In genomic region chr9:110649775-110650174, GRCm38 (mm10) we compare ENCODE assay signal across 16 mouse cellular contexts. TPM values are rescaled to one million over a fixed set of nuclear protein-coding genes. Genes with fewer than 3 reads are reported as not detected.
A peak's percentile ranks its signal among the peaks of the same experiment; 100 is the strongest.
DNase-seq lines count a peak whose midpoint lies in the region; ATAC-seq lines count a peak whose summit lies in the region.
"Had no signal": no experiment of that assay in that cellular context is flagged by ENCODE, and none has a peak within 500 bp of the region (broad histone marks: within the 10 kb centered on the region; RNA-seq: fewer than 3 reads in every experiment).

No protein-coding gene starts in this region.

- peak; percentile 73 for DNase-seq in forebrain, embryonic 14.5 days (ENCODE audit: low spot score)
- no peak for DNase-seq in lung, postnatal 10 days
- no peak for DNase-seq in adrenal gland, postnatal 14 days
- DNase-seq: cerebellum, adult 2 months; heart, adult 18-20 months; lung, postnatal 36 days had no signal

- no peak for ATAC-seq in megakaryocyte, adult 5-6 weeks (ENCODE audit: poor library complexity, severe bottlenecking)
- ATAC-seq in forebrain, embryonic 14.5 days: no peak
- 0 out of 2 replicates have a peak, but pooled peaks have one; percentile 12 for ATAC-seq in hindbrain, embryonic 16.5 days
- no peak for ATAC-seq in neural tube, embryonic 15.5 days (ENCODE audit: low FRiP score)
- ATAC-seq: intestine, embryonic 15.5 days had no signal

- no peaks in the 10 kb centered on the region for H3K9me3 ChIP-seq in megakaryocyte, embryonic 14.5 days
- no peaks in the 10 kb centered on the region for H3K9me3 ChIP-seq in forebrain, embryonic 14.5 days (replicated peaks; ENCODE audit: control insufficient read depth, low read length)
- H3K9me3 ChIP-seq in hindbrain, embryonic 16.5 days (ENCODE audit: control insufficient read depth, low read length): no peaks in the 10 kb centered on the region
- H3K9me3 ChIP-seq in neural tube, embryonic 15.5 days (replicated peaks): no peaks in the 10 kb centered on the region
- H3K9me3 ChIP-seq: G1E; intestine, embryonic 15.5 days; limb, embryonic 13.5 days had no signal

- H3K27me3 ChIP-seq in megakaryocyte, embryonic 14.5 days (replicated peaks): no peaks in the 10 kb centered on the region
- H3K27me3 ChIP-seq in forebrain, embryonic 14.5 days (replicated peaks; ENCODE audit: control insufficient read depth, insufficient read depth, low read length): no peaks in the 10 kb centered on the region
- H3K27me3 ChIP-seq in hindbrain, embryonic 16.5 days (replicated peaks; ENCODE audit: control insufficient read depth, insufficient read depth, low read length): peaks cover 7% of the 10 kb centered on the region
- peaks cover 24% of the 10 kb centered on the region for H3K27me3 ChIP-seq in neural tube, embryonic 15.5 days (replicated peaks)

- H3K27ac ChIP-seq in forebrain, embryonic 14.5 days (ENCODE audit: low read depth, low read length): peak overlapping the region; percentile 56
- H3K27ac ChIP-seq in hindbrain, embryonic 16.5 days (ENCODE audit: low read depth, low read length): peak overlapping the region; percentile 54
- peak overlapping the region; percentile 34; the same call in 1 of the 2 replicates for H3K27ac ChIP-seq in neural tube, embryonic 15.5 days (replicated peaks)
- H3K27ac ChIP-seq: intestine, embryonic 15.5 days; kidney, postnatal 0 days; limb, embryonic 13.5 days had no signal

- peaks cover 91% of the 10 kb centered on the region for H3K4me1 ChIP-seq in megakaryocyte, embryonic 14.5 days
- H3K4me1 ChIP-seq in forebrain, embryonic 14.5 days (ENCODE audit: control insufficient read depth, insufficient read depth, low read length): peaks cover 29% of the 10 kb centered on the region
- peaks cover 25% of the 10 kb centered on the region for H3K4me1 ChIP-seq in hindbrain, embryonic 16.5 days (ENCODE audit: control insufficient read depth, insufficient read depth, low read depth, low read length)
- peaks cover 40% of the 10 kb centered on the region for H3K4me1 ChIP-seq in neural tube, embryonic 15.5 days

- H3K9ac ChIP-seq in forebrain, embryonic 14.5 days (ENCODE audit: low read length): no peak overlapping the region
- H3K9ac ChIP-seq in hindbrain, embryonic 16.5 days (ENCODE audit: low read depth, low read length): no peak overlapping the region
- no peak overlapping the region for H3K9ac ChIP-seq in neural tube, embryonic 15.5 days (replicated peaks)
- H3K9ac ChIP-seq: intestine, embryonic 15.5 days; limb, embryonic 13.5 days had no signal

- H3K4me3 ChIP-seq in megakaryocyte, embryonic 14.5 days (replicated peaks): peak overlapping the region; percentile 80
- H3K4me3 ChIP-seq in forebrain, embryonic 14.5 days (ENCODE audit: low read depth, low read length): no peak overlapping the region
- no peak overlapping the region for H3K4me3 ChIP-seq in hindbrain, embryonic 16.5 days (ENCODE audit: low read length)
- no peak overlapping the region for H3K4me3 ChIP-seq in neural tube, embryonic 15.5 days (replicated peaks)
- H3K4me3 ChIP-seq: erythroblast, embryonic 14.5 days; intestine, embryonic 15.5 days; limb, embryonic 13.5 days; myocyte had no signal

- H3K36me3 ChIP-seq in megakaryocyte, embryonic 14.5 days (replicated peaks; ENCODE audit: low read length): peaks cover 68% of the 10 kb centered on the region
- H3K36me3 ChIP-seq in forebrain, embryonic 14.5 days (ENCODE audit: control insufficient read depth, insufficient read depth, low read length): no peaks in the 10 kb centered on the region
- no peaks in the 10 kb centered on the region for H3K36me3 ChIP-seq in hindbrain, embryonic 16.5 days (ENCODE audit: control insufficient read depth, insufficient read depth, low read length)
- H3K36me3 ChIP-seq in neural tube, embryonic 15.5 days: no peaks in the 10 kb centered on the region
- H3K36me3 ChIP-seq: intestine, embryonic 15.5 days; limb, embryonic 13.5 days had no signal

- H3K4me2 ChIP-seq in forebrain, embryonic 14.5 days (ENCODE audit: low read length): no peak overlapping the region
- peak overlapping the region; percentile 17; the same call in 1 of the 2 replicates for H3K4me2 ChIP-seq in hindbrain, embryonic 16.5 days (ENCODE audit: low read length)
- no peak overlapping the region for H3K4me2 ChIP-seq in neural tube, embryonic 15.5 days
- H3K4me2 ChIP-seq: intestine, embryonic 15.5 days; limb, embryonic 13.5 days had no signal

RNA-seq across cellular contexts. Expression of gene Nbeal2, which starts 4.2 kb away (rescaled TPM):
- polyA plus RNA-seq in megakaryocyte, embryonic 14.5 days (2012; ENCODE audit: insufficient read depth, low replicate concordance): 102 and 106 TPM in 2 replicates
- 42.1 and 52.5 TPM in 2 replicates for total RNA-seq in megakaryocyte, adult 5-6 weeks (2015)
- total RNA-seq in megakaryocyte, adult 5-6 weeks (2017): 29.1 and 35.9 TPM in 2 replicates
- 0.86 and 2.7 TPM in 2 replicates for polyA plus RNA-seq in forebrain, embryonic 14.5 days (2014; fragmentation: Nextera tagmentation; extraction: Ambion mirVana)
- polyA plus RNA-seq in hindbrain, embryonic 16.5 days (2015; fragmentation: Nextera tagmentation; extraction: Ambion mirVana): 3.2 and 4.8 TPM in 2 replicates
- polyA plus RNA-seq in neural tube, embryonic 15.5 days (2015; fragmentation: Nextera tagmentation; extraction: Ambion mirVana): 3.1 and 5.9 TPM in 2 replicates
- 9.1 and 15.4 TPM in 2 replicates for total RNA-seq in adrenal gland, postnatal 14 days (2021)

RNA-seq across cellular contexts. Expression of gene Ccdc12, which starts 6.5 kb away (rescaled TPM):
- polyA plus RNA-seq in megakaryocyte, embryonic 14.5 days (2012; ENCODE audit: insufficient read depth, low replicate concordance): 77.7 and 537 TPM in 2 replicates
- total RNA-seq in megakaryocyte, adult 5-6 weeks (2015): 204 and 210 TPM in 2 replicates
- 165 and 180 TPM in 2 replicates for total RNA-seq in megakaryocyte, adult 5-6 weeks (2017)
- 119 and 120 TPM in 2 replicates for polyA plus RNA-seq in forebrain, embryonic 14.5 days (2014; fragmentation: Nextera tagmentation; extraction: Ambion mirVana)
- 88.5 and 101 TPM in 2 replicates for polyA plus RNA-seq in hindbrain, embryonic 16.5 days (2015; fragmentation: Nextera tagmentation; extraction: Ambion mirVana)
- polyA plus RNA-seq in neural tube, embryonic 15.5 days (2015; fragmentation: Nextera tagmentation; extraction: Ambion mirVana): 96.3 and 112 TPM in 2 replicates
- 60.4 and 79.3 TPM in 2 replicates for total RNA-seq in adrenal gland, postnatal 14 days (2021)

RNA-seq across cellular contexts. Expression of gene Nradd, which starts 25.5 kb away (rescaled TPM):
- polyA plus RNA-seq in megakaryocyte, embryonic 14.5 days (2012; ENCODE audit: insufficient read depth, low replicate concordance): 6.7 and 12.4 TPM in 2 replicates
- 4.6 and 5.2 TPM in 2 replicates for total RNA-seq in megakaryocyte, adult 5-6 weeks (2015)
- total RNA-seq in megakaryocyte, adult 5-6 weeks (2017): 2.0 and 3.5 TPM in 2 replicates
- polyA plus RNA-seq in forebrain, embryonic 14.5 days (2014; fragmentation: Nextera tagmentation; extraction: Ambion mirVana): 25.3 and 26.8 TPM in 2 replicates
- polyA plus RNA-seq in hindbrain, embryonic 16.5 days (2015; fragmentation: Nextera tagmentation; extraction: Ambion mirVana): 25.8 and 30.1 TPM in 2 replicates
- 24.9 and 26.0 TPM in 2 replicates for polyA plus RNA-seq in neural tube, embryonic 15.5 days (2015; fragmentation: Nextera tagmentation; extraction: Ambion mirVana)
- 8.4 and 10.5 TPM in 2 replicates for total RNA-seq in adrenal gland, postnatal 14 days (2021)

Comparison
In these comparisons a context has a peak if more than half of its experiments do, and no peak if none do; other contexts are left out.
1. RNA of gene Nbeal2, which starts 4.2 kb away (polyA plus RNA-seq): 102 to 106 TPM in megakaryocyte, embryonic 14.5 days; 3.2 to 4.8 TPM in hindbrain, embryonic 16.5 days, 3.1 to 5.9 TPM in neural tube, embryonic 15.5 days and 0.86 to 2.7 TPM in forebrain, embryonic 14.5 days; every median in the first group is over 10 times any median in the second.
2. Peak in every context shown above with its lines, with median percentiles within 50 percentile points of each other: H3K27ac ChIP-seq.